Mouse (Mus musculus) CH12.LX (cell line): ENCODE results near the gene Fam135a. TPM values are rescaled to one million over a fixed set of nuclear protein-coding genes. Genes with fewer than 3 reads are reported as not detected.

Source experiments
- DNase-seq: peaks from one replicate; pipeline ENCODE4 v3.0.0-alpha.2; 2013; ENCODE audit errors: extremely low read depth
- H3K27ac ChIP-seq: 2 replicates; pipeline ENCODE4 v1.5.1; 2012; ENCODE audit warnings: low read depth, mild to moderate bottlenecking, control low read depth, moderate library complexity; ENCODE audit not compliant: insufficient read depth
- H3K27me3 ChIP-seq: replicated peaks from 2 replicates; pipeline ENCODE3; 2012; ENCODE audit warnings: inconsistent platforms
- H3K36me3 ChIP-seq, 2 experiments: replicated peaks in 1 of 2; 2 replicates each; pipeline versions ENCODE3 to v1.6.1; 2012; ENCODE audit warnings: inconsistent platforms in 1 of 2, low read length in 1 of 2, mild to moderate bottlenecking in 1 of 2, mixed read lengths in 1 of 2, moderate library complexity in 1 of 2; ENCODE audit not compliant: control insufficient read depth in 1 of 2, insufficient read depth in 1 of 2
- H3K4me1 ChIP-seq, 2 experiments: 2 replicates each; pipeline ENCODE4 v1.6.1; 2012; ENCODE audit warnings: inconsistent platforms in 1 of 2, moderate library complexity in 1 of 2; ENCODE audit not compliant: insufficient read depth in 2 of 2, control insufficient read depth in 1 of 2
- H3K4me2 ChIP-seq: 2 replicates; pipeline ENCODE4 v1.6.1; 2012; ENCODE audit warnings: low read depth, mild to moderate bottlenecking, control low read depth; ENCODE audit not compliant: poor library complexity, insufficient read depth, severe bottlenecking
- H3K4me3 ChIP-seq, 3 experiments: fragments of 150-350 bp in 1 of 3; sonication (generic) in 1 of 3; replicated peaks in 1 of 3; 2 replicates each; pipeline versions ENCODE3 to v1.5.1; 2011 to 2012; ENCODE audit warnings: low read depth in 2 of 3, low read length in 2 of 3, mild to moderate bottlenecking in 2 of 3, moderate library complexity in 2 of 3, control low read depth in 1 of 3, improper control_type of control experiment in 1 of 3, inconsistent platforms in 1 of 3, mixed read lengths in 1 of 3; ENCODE audit not compliant: poor library complexity in 1 of 3
- H3K79me2 ChIP-seq: replicated peaks from 2 replicates; pipeline ENCODE4 v1.6.1; 2012; ENCODE audit warnings: mild to moderate bottlenecking, moderate library complexity; ENCODE audit not compliant: control insufficient read depth, poor library complexity, insufficient read depth, severe bottlenecking; ENCODE audit errors: extremely low read depth
- H3K9ac ChIP-seq: 2 replicates; pipeline ENCODE4 v1.6.1; 2012; ENCODE audit warnings: low read depth, mild to moderate bottlenecking, control low read depth, moderate library complexity; ENCODE audit not compliant: insufficient read depth
- H3K9me3 ChIP-seq: replicated peaks from 2 replicates; pipeline ENCODE3; 2012; ENCODE audit warnings: low read length, inconsistent platforms, mixed read lengths
- BHLHE40 ChIP-seq: IDR thresholded peaks from 2 replicates; pipeline ENCODE4 v1.6.1; 2011; ENCODE audit warnings: mild to moderate bottlenecking, low read depth, low read length, improper control_type of control experiment
- CHD1 ChIP-seq: IDR thresholded peaks from 2 replicates; pipeline ENCODE4 v1.6.1; 2012; ENCODE audit warnings: low read depth, low read length, improper control_type of control experiment, inconsistent platforms
- CHD2 ChIP-seq: IDR thresholded peaks from 2 replicates; pipeline ENCODE4 v1.6.1; 2011; ENCODE audit warnings: low read length, improper control_type of control experiment
- CTCF ChIP-seq, 2 experiments: IDR thresholded peaks in 1 of 2; conservative IDR thresholded peaks in 1 of 2; 2 replicates each; pipeline ENCODE4 v1.5.1; 2011 to 2012; ENCODE audit warnings: low read depth in 2 of 2, low read length in 2 of 2, improper control_type of control experiment in 1 of 2, inconsistent platforms in 1 of 2, mild to moderate bottlenecking in 1 of 2, moderate library complexity in 1 of 2
- E2F4 ChIP-seq: IDR thresholded peaks from 2 replicates; pipeline ENCODE4 v1.6.1; 2011; ENCODE audit warnings: low read depth, low read length, improper control_type of control experiment; ENCODE audit not compliant: insufficient replicate concordance
- ELF1 ChIP-seq: IDR thresholded peaks from 2 replicates; pipeline ENCODE4 v1.6.1; 2014; ENCODE audit warnings: low read depth, mild to moderate bottlenecking, inconsistent platforms, low read length, improper control_type of control experiment
- EP300 ChIP-seq: IDR thresholded peaks from 2 replicates; pipeline ENCODE4 v1.6.1; 2011; ENCODE audit warnings: low read length, improper control_type of control experiment
- ETS1 ChIP-seq: conservative IDR thresholded peaks from 2 replicates; pipeline ENCODE4 v1.6.1; 2012; ENCODE audit warnings: low read depth, mild to moderate bottlenecking, inconsistent platforms, low read length, improper control_type of control experiment, moderate library complexity
- GABPA ChIP-seq: IDR thresholded peaks from 2 replicates; pipeline ENCODE4 v1.6.1; 2012; ENCODE audit warnings: low read depth, low read length, improper control_type of control experiment, inconsistent platforms; ENCODE audit not compliant: insufficient replicate concordance
- HCFC1 ChIP-seq: IDR thresholded peaks from 2 replicates; pipeline ENCODE4 v1.6.1; 2012; ENCODE audit warnings: low read depth, mild to moderate bottlenecking, inconsistent platforms, low read length, improper control_type of control experiment
- IRF4 ChIP-seq: IDR thresholded peaks from 2 replicates; pipeline ENCODE4 v1.6.1; 2014; ENCODE audit warnings: low read depth, mild to moderate bottlenecking, inconsistent platforms, low read length, improper control_type of control experiment
- JUN ChIP-seq: IDR thresholded peaks from 2 replicates; pipeline ENCODE4 v1.6.1; 2011; ENCODE audit warnings: low read depth, mild to moderate bottlenecking, low read length, improper control_type of control experiment, moderate library complexity; ENCODE audit not compliant: insufficient read depth
- JUND ChIP-seq: conservative IDR thresholded peaks from 2 replicates; pipeline ENCODE4 v1.6.1; 2011; ENCODE audit warnings: low read depth, low read length, improper control_type of control experiment
- KAT2A ChIP-seq: IDR thresholded peaks from 2 replicates; pipeline ENCODE4 v1.6.1; 2012; ENCODE audit warnings: low read length, improper control_type of control experiment, inconsistent platforms; ENCODE audit not compliant: insufficient replicate concordance
- MAX ChIP-seq: IDR thresholded peaks from 2 replicates; pipeline ENCODE4 v1.6.1; 2011; ENCODE audit warnings: low read length, improper control_type of control experiment
- MAZ ChIP-seq: IDR thresholded peaks from 2 replicates; pipeline ENCODE4 v1.6.1; 2012; ENCODE audit warnings: low read depth, mild to moderate bottlenecking, inconsistent platforms, low read length, improper control_type of control experiment, moderate library complexity
- MEF2A ChIP-seq: IDR thresholded peaks from 2 replicates; pipeline ENCODE4 v1.6.1; 2014; ENCODE audit warnings: low read depth, mild to moderate bottlenecking, inconsistent platforms, low read length, improper control_type of control experiment, borderline replicate concordance
- MXI1 ChIP-seq: IDR thresholded peaks from 2 replicates; pipeline ENCODE4 v1.6.1; 2011; ENCODE audit warnings: mild to moderate bottlenecking, low read depth, low read length, improper control_type of control experiment
- MYC ChIP-seq: IDR thresholded peaks from 2 replicates; pipeline ENCODE4 v1.6.1; 2011; ENCODE audit warnings: low read depth, mild to moderate bottlenecking, improper control_type of control experiment, low read length
- NELFE ChIP-seq: IDR thresholded peaks from 2 replicates; pipeline ENCODE4 v1.6.1; 2011; ENCODE audit warnings: low read depth, low read length, improper control_type of control experiment
- NRF1 ChIP-seq: IDR thresholded peaks from 2 replicates; pipeline ENCODE4 v1.6.1; 2014; ENCODE audit warnings: low read depth, mild to moderate bottlenecking, inconsistent platforms, low read length, improper control_type of control experiment, moderate library complexity
- PAX5 ChIP-seq: IDR thresholded peaks from 2 replicates; pipeline ENCODE4 v1.6.1; 2012; ENCODE audit warnings: low read length, inconsistent platforms, mixed read lengths
- POLR2A ChIP-seq: IDR thresholded peaks from 2 replicates; pipeline ENCODE4 v1.6.1; 2011; ENCODE audit warnings: low read depth, mild to moderate bottlenecking, improper control_type of control experiment, low read length
- POLR2AphosphoS2 ChIP-seq: IDR thresholded peaks from 2 replicates; pipeline ENCODE4 v1.6.1; 2011; ENCODE audit warnings: low read depth, low read length, improper control_type of control experiment
- RAD21 ChIP-seq: IDR thresholded peaks from 2 replicates; pipeline ENCODE4 v1.6.1; 2011; ENCODE audit warnings: low read depth, mild to moderate bottlenecking, low read length, improper control_type of control experiment, moderate library complexity
- RCOR1 ChIP-seq: conservative IDR thresholded peaks from 2 replicates; pipeline ENCODE4 v1.6.1; 2012; ENCODE audit warnings: low read depth, mild to moderate bottlenecking, inconsistent platforms, low read length, improper control_type of control experiment
- SIN3A ChIP-seq: IDR thresholded peaks from 2 replicates; pipeline ENCODE4 v1.6.1; 2012; ENCODE audit warnings: low read length, improper control_type of control experiment, inconsistent platforms
- SMC3 ChIP-seq: IDR thresholded peaks from 2 replicates; pipeline ENCODE4 v1.6.1; 2011; ENCODE audit warnings: low read depth, low read length, improper control_type of control experiment
- TBP ChIP-seq: conservative IDR thresholded peaks from 2 replicates; pipeline ENCODE4 v1.6.1; 2011; ENCODE audit warnings: low read depth, low read length, improper control_type of control experiment
- TCF12 ChIP-seq: IDR thresholded peaks from 2 replicates; pipeline ENCODE4 v1.6.1; 2014; ENCODE audit warnings: low read depth, mild to moderate bottlenecking, inconsistent platforms, low read length, improper control_type of control experiment
- UBTF ChIP-seq: IDR thresholded peaks from 2 replicates; pipeline ENCODE4 v1.6.1; 2012; ENCODE audit warnings: low read depth, mild to moderate bottlenecking, inconsistent platforms, low read length, improper control_type of control experiment, moderate library complexity
- USF1 ChIP-seq: IDR thresholded peaks from 2 replicates; pipeline ENCODE4 v1.6.1; 2014; ENCODE audit warnings: low read depth, mild to moderate bottlenecking, inconsistent platforms, low read length, improper control_type of control experiment
- ZC3H11A ChIP-seq: IDR thresholded peaks from 2 replicates; pipeline ENCODE4 v1.6.1; 2012; ENCODE audit warnings: low read depth, mild to moderate bottlenecking, inconsistent platforms, low read length, improper control_type of control experiment
- ZKSCAN1 ChIP-seq: IDR thresholded peaks from 2 replicates; pipeline ENCODE4 v1.6.1; 2012; ENCODE audit warnings: low read depth, inconsistent platforms, low read length, improper control_type of control experiment, borderline replicate concordance
- ZNF384 ChIP-seq: IDR thresholded peaks from 2 replicates; pipeline ENCODE4 v1.6.1; 2012; ENCODE audit warnings: low read depth, low read length, improper control_type of control experiment, inconsistent platforms
- dilution Hi-C: fragments of 300-500 bp; cut with MboI; formaldehyde crosslinking; loops from 2 replicates; pipeline ENCODE4 v1.14.3; 2020; ENCODE audit warnings: low sequenced_read_pairs; ENCODE audit not compliant: extremely low pct_unique_long_range_greater_than_20kb, extremely low pct_ligation_motif_present
- in situ Hi-C: fragments of 300-500 bp; cut with MboI; formaldehyde crosslinking; loops from 3 replicates; pipeline ENCODE4 v1.14.3; 2019; ENCODE audit warnings: low sequenced_read_pairs, low pct_ligation_motif_present, low pct_unique_long_range_greater_than_20kb, mixed read lengths
- polyA plus RNA-seq: library from polyadenylated mRNA; unstranded; fragments of >175 nt; gene quantifications from 2 replicates; pipeline ENCODE4 v1.2.1, GENCODE M21; 2012; ENCODE audit warnings: low read depth; ENCODE audit not compliant: insufficient read length
- total RNA-seq, 2 experiments: library from RNA; depleted of rRNA; stranded (reverse); fragments of 300-350 nt in 1 of 2; fragments of >200 nt in 1 of 2; gene quantifications; 2 replicates each; pipeline ENCODE4 v1.2.3; 2012 to 2014

The Fam135a gene
- total and polyA plus RNA-seq, 3 experiments: 1.5 to 2.1 (median 2.0) TPM

DNA sequence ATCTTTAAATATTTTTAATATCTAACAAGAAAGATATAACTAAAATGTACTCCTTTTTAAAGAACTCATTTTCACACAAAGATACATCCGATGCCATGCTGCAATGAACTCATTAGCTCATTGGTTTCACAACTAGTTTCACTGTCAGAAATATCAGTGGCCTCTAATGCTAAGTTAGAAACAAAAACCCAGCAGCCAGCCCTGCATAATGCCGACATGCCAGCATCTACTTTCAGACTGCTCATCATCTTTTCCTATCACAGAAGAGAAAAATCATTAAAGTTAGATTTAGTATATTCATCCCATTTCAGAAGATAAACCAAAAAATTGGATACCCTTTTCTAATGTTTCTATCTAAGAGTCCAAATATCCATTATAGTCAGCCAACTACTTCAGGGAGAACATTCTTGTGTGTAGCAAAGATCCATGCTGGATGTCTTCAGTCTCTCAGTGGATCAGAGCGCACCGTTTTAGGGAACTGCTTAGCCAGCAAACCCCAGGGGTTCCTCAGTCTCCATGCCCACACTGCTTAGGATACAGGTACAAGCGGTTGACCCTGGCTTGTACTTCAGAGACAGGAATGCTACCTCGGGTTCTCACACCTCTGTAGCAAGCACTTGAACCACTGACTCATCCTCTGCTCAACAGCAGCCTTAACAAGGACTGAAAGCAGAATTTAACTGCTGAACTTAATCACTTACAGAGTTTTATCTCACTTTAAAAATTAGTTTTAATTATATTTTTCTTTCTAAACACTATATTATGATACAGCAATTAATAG lies 53.2 kb downstream of the Fam135a start (continued):
- TF ChIP-seq POLR2AphosphoS2 (no peak), MAZ (no peak), GABPA (no peak), CHD2 (peak; percentile 60; the same call in 1 of the 2 replicates), EP300 (peak; percentile 81), MXI1 (no peak)

DNA sequence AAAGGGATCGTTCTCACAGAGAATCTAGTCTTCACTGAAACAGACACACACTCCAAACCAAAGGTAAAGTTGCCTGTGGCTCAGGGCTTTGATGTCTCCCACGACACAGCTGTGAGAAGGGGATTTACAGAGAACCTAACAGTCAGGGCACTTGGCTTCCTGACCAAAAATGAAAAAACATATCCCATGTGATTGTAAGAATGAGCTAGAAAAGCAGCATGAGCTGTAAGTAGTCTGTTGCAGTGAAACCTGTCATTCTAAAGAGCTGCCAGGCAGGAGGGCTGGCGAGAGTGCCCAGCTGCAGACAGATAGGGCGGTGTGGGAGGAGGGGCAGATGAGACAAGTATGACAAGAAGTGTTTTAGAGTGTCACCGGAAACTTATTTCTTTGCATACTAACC lies 54.5 kb downstream of the Fam135a start:
- DNase-seq: peak; percentile 90
- peak; percentile 91 for TF ChIP-seq BHLHE40
- no peak for TF ChIP-seq E2F4
- TF ChIP-seq EP300: peak; percentile 91
- peak; percentile 96 for TF ChIP-seq ETS1
- TF ChIP-seq USF1: peak; percentile 6; the same call in 1 of the 2 replicates
- TF ChIP-seq CHD2: peak; percentile 88
- TF ChIP-seq MEF2A: peak; percentile 89
- TF ChIP-seq CTCF (conservative IDR thresholded peaks at IDR 0.05 in 1 of 2, IDR thresholded peaks at IDR 0.05 in 1 of 2; ENCODE audit: low read depth in 2 of 2, low read length in 2 of 2): no peak
- peak; percentile 51 for TF ChIP-seq JUN
- no peak for TF ChIP-seq ZKSCAN1
- no peak for TF ChIP-seq GABPA
- TF ChIP-seq JUND: peak; percentile 70
- peak; percentile 88 for TF ChIP-seq MAX
- no peak for TF ChIP-seq ZC3H11A
- TF ChIP-seq HCFC1: peak; percentile 36; the same call in 1 of the 2 replicates
- no peak for TF ChIP-seq PAX5
- TF ChIP-seq MXI1: peak; percentile 88; the same call in 1 of the 2 replicates
- TF ChIP-seq SIN3A: peak; percentile 92
- peak; percentile 90 for TF ChIP-seq IRF4
- peak; percentile 95 for TF ChIP-seq TCF12
- peak; percentile 89 for TF ChIP-seq MYC
- TF ChIP-seq RCOR1: peak; percentile 81; the same call in 1 of the 2 replicates
- TF ChIP-seq KAT2A: no peak
- TF ChIP-seq ELF1: peak; percentile 40; the same call in 1 of the 2 replicates
- peak; percentile 38 for TF ChIP-seq SMC3
- peak; percentile 41; the same call in 1 of the 2 replicates for TF ChIP-seq NELFE
- no peak for TF ChIP-seq NRF1
- peak; percentile 91; the same call in 1 of the 2 replicates for TF ChIP-seq CHD1
- peak; percentile 88 for TF ChIP-seq ZNF384
- TF ChIP-seq TBP: peak; percentile 62; the same call in 1 of the 2 replicates
- TF ChIP-seq UBTF: no peak
- TF ChIP-seq RAD21: peak; percentile 17
- peak; percentile 54; the same call in 1 of the 2 replicates for TF ChIP-seq POLR2A
- peak; percentile 78; the same call in 1 of the 2 replicates for TF ChIP-seq MAZ

More for the DNA sequence above, 54.5 kb downstream of the Fam135a start:
- dilution Hi-C loops (no loop called here), in situ Hi-C loops (loop anchor here (25.0 kb wide), 1 partner anchor 92 kb away; no protein-coding TSS in a partner anchor)
- Histone ChIP-seq H3K4me3 (no peak overlapping the region), H3K36me3 (no peaks in the 10 kb centered on the region), H3K27me3 (no peaks in the 10 kb centered on the region), H3K79me2 (no peaks in the 10 kb centered on the region), H3K27ac (peak overlapping the region; percentile 78), H3K4me1 (peaks cover 3 to 44% of the 10 kb centered on the region in 2 experiments), H3K9me3 (no peaks in the 10 kb centered on the region), H3K9ac (no peak overlapping the region), H3K4me2 (peak overlapping the region; percentile 17)
